Mouse (Mus musculus) lung, postnatal 25 days (tissue): ENCODE results near the gene Galt.

Experiments
- DNase-seq: peaks from one replicate; pipeline ENCODE4 v3.0.0; 2022; ENCODE audit warnings: low spot score

The Galt gene

GRCm38 (mm10) chr4:41754797-41755337, at the start of gene Galt:
Gene Galt (plus strand): TSS chr4:41755228.
- DNase-seq = no peak

- no peak for DNase-seq
Measured at GRCm38 (mm10) chr4:41705922-41706754, 48.9 kb upstream of the Galt start.

GRCm38 (mm10) chr4:41707011-41707535, 48.0 kb upstream of the Galt start:
- peak; percentile 75 for DNase-seq

- DNase-seq = peak; percentile 67
Measured at GRCm38 (mm10) chr4:41708192-41708745, 46.8 kb upstream of the Galt start.

GRCm38 (mm10) chr4:41710229-41710628, 44.8 kb upstream of the Galt start:
- DNase-seq = no peak

- DNase-seq = no peak
Measured at GRCm38 (mm10) chr4:41711705-41712375, 43.2 kb upstream of the Galt start.

GRCm38 (mm10) chr4:41712421-41713196, 42.4 kb upstream of the Galt start:
- DNase-seq = no peak

GRCm38 (mm10) chr4:41713197-41714067, 41.6 kb upstream of the Galt start, which contains the start of gene Rpp25l:
Gene Rpp25l (minus strand): TSS chr4:41713534.
- DNase-seq = peak; percentile 81

GRCm38 (mm10) chr4:41714276-41714675, 40.8 kb upstream of the Galt start:
- peak; percentile 73 for DNase-seq

- no peak for DNase-seq
Measured at GRCm38 (mm10) chr4:41715082-41715481, 39.9 kb upstream of the Galt start.

GRCm38 (mm10) chr4:41715596-41715995, 39.4 kb upstream of the Galt start:
- no peak for DNase-seq

GRCm38 (mm10) chr4:41716834-41717233, 38.2 kb upstream of the Galt start:
- DNase-seq = no peak

GRCm38 (mm10) chr4:41722918-41723351, 32.1 kb upstream of the Galt start, which contains the start of gene Dctn3:
Gene Dctn3 (minus strand): TSS chr4:41723170.
- DNase-seq = peak; percentile 95

- no peak for DNase-seq
Measured at GRCm38 (mm10) chr4:41726826-41727621, 28.0 kb upstream of the Galt start.

GRCm38 (mm10) chr4:41731052-41731765, 23.8 kb upstream of the Galt start, which contains the start of gene Arid3c:
Gene Arid3c (minus strand): TSS chr4:41731142.
- DNase-seq = no peak

- peak; percentile 78 for DNase-seq
Measured at GRCm38 (mm10) chr4:41737602-41738255, 17.3 kb upstream of the Galt start.

- DNase-seq = no peak
Measured at GRCm38 (mm10) chr4:41738256-41738603, 16.8 kb upstream of the Galt start.

- DNase-seq = no peak
Measured at GRCm38 (mm10) chr4:41739260-41739659, 15.8 kb upstream of the Galt start.
